Mouse (Mus musculus) Patski (cell line): Measurements from ENCODE around the gene Fam104a. TPM values are rescaled to one million over a fixed set of nuclear protein-coding genes. Genes with fewer than 3 reads are reported as not detected.

Source experiments
- ATAC-seq: fragments of 100-300 bp; one replicate; pipeline ENCODE4 v1.8.0; 2021
- CTCF ChIA-PET: fragments of 350-600 bp; sonication (Branson Sonifier 250); formaldehyde crosslinking; loops from one replicate; lab custom pipeline; 2022; ENCODE audit warnings: inconsistent platforms; lab: Charles Lee
- POLR2A ChIA-PET: fragments of 350-600 bp; sonication (Branson Sonifier 250); formaldehyde crosslinking; loops from one replicate; lab custom pipeline; 2022; ENCODE audit warnings: antibody characterized with exemption, inconsistent platforms; lab: Charles Lee
- DNase-seq: peaks from one replicate; pipeline ENCODE4 v3.0.0-alpha.2; 2011; ENCODE audit warnings: low read depth, low spot score
- H3K27me3 ChIP-seq: fragments of 371-371 bp; one replicate; pipeline ENCODE4 v1.5.1; 2021
- CTCF ChIP-seq: fragments of 100-300 bp; IDR thresholded peaks from one replicate; pipeline ENCODE4 v1.5.1; 2021
- in situ Hi-C: fragments of 300-500 bp; cut with MboI; formaldehyde crosslinking; loops from 3 replicates; pipeline ENCODE4 v1.11.1; 2018; ENCODE audit warnings: low pct_unique_long_range_greater_than_20kb, mixed read lengths
- polyA plus RNA-seq: library from polyadenylated mRNA; unstranded; gene quantifications from one replicate; pipeline ENCODE4 v1.2.3, GENCODE M21; 2021

The Fam104a gene
- polyA plus RNA-seq, 1 experiment from 2014 or later, result 46.0 TPM

GRCm38 (mm10) chr11:113648152-113648551, 35.8 kb downstream of the Fam104a start:
- POLR2A ChIA-PET, result no interaction called here
- in situ Hi-C loops, result loop anchor here (25.0 kb wide), 2 partner anchors 836 to 1486 kb away; no protein-coding TSS in a partner anchor
- TF ChIP-seq CTCF, result peak; percentile 93
- CTCF ChIA-PET, result interaction anchor here (1.8 kb wide), 1 partner anchor 163 kb away, joined by 10 read pairs; no protein-coding TSS in a partner anchor
- ATAC-seq, result peak; percentile 55
- no peak for DNase-seq
- H3K27me3 ChIP-seq, result no peaks in the 10 kb centered on the region

GRCm38 (mm10) chr11:113645181-113645580, 38.8 kb downstream of the Fam104a start:
- ATAC-seq, result no peak
- POLR2A ChIA-PET, result interaction anchor here (0.5 kb wide), 1 partner anchor 241 kb away, joined by 7 read pairs; no protein-coding TSS in a partner anchor
- in situ Hi-C loops, result loop anchor here (25.0 kb wide), 2 partner anchors 833 to 1483 kb away; no protein-coding TSS in a partner anchor
- no peak for DNase-seq
- no peaks in the 10 kb centered on the region for H3K27me3 ChIP-seq
- CTCF ChIA-PET, result no interaction called here
- TF ChIP-seq CTCF, result peak; percentile 51

- in situ Hi-C loops, result loop anchor here (25.0 kb wide), 2 partner anchors 826 to 1476 kb away; no protein-coding TSS in a partner anchor
- H3K27me3 ChIP-seq, result no peaks in the 10 kb centered on the region
- DNase-seq (no peak), ATAC-seq (no peak)
- ChIA-PET CTCF (no interaction called here), POLR2A (no interaction called here)
- no peak for TF ChIP-seq CTCF
Observed at GRCm38 (mm10) chr11:113638680-113639079, 45.3 kb downstream of the Fam104a start.

GRCm38 (mm10) chr11:113634699-113635121, 49.2 kb downstream of the Fam104a start:
- CTCF ChIA-PET, result no interaction called here

GRCm38 (mm10) chr11:113633398-113633797, 50.6 kb downstream of the Fam104a start:
- POLR2A ChIA-PET, result interaction anchor here (0.8 kb wide), 1 partner anchor 337 kb away, joined by 3 read pairs; no protein-coding TSS in a partner anchor
- TF ChIP-seq CTCF, result no peak

More at GRCm38 (mm10) chr11:113634699-113635121, 49.2 kb downstream of the Fam104a start:
- TF ChIP-seq CTCF, result no peak
- POLR2A ChIA-PET, result interaction anchor here (0.7 kb wide), 1 partner anchor 77 kb away, joined by 4 read pairs; no protein-coding TSS in a partner anchor
- no peak for DNase-seq
- H3K27me3 ChIP-seq, result no peaks in the 10 kb centered on the region
- no peak for ATAC-seq
- in situ Hi-C loops, result loop anchor here (5.0 to 25.0 kb wide), 4 partner anchors 337 to 1472 kb away; no protein-coding TSS in a partner anchor

GRCm38 (mm10) chr11:113632303-113632702, 51.7 kb downstream of the Fam104a start:
- no peak for ATAC-seq
- CTCF ChIA-PET, result interaction anchor here (3.0 kb wide), 1 partner anchor 335 kb away, joined by 16 read pairs; no protein-coding TSS in a partner anchor
- H3K27me3 ChIP-seq, result no peaks in the 10 kb centered on the region
- no peak for TF ChIP-seq CTCF
- DNase-seq, result no peak
- in situ Hi-C loops, result loop anchor here (5.0 to 25.0 kb wide), 4 partner anchors 335 to 1470 kb away; no protein-coding TSS in a partner anchor
- POLR2A ChIA-PET, result no interaction called here

More at GRCm38 (mm10) chr11:113633398-113633797, 50.6 kb downstream of the Fam104a start:
- ATAC-seq (no peak), DNase-seq (no peak)
- CTCF ChIA-PET, result interaction anchor here (0.8 to 1.0 kb wide), 3 partner anchors 336 to 458 kb away, joined by 3 read pairs; no protein-coding TSS in a partner anchor
- in situ Hi-C loops, result loop anchor here (5.0 to 25.0 kb wide), 4 partner anchors 336 to 1471 kb away; no protein-coding TSS in a partner anchor
- no peaks in the 10 kb centered on the region for H3K27me3 ChIP-seq

- DNase-seq, result no peak
- no peak for TF ChIP-seq CTCF
- H3K27me3 ChIP-seq, result no peaks in the 10 kb centered on the region
- in situ Hi-C loops, result loop anchor here (5.0 to 25.0 kb wide), 4 partner anchors 335 to 1470 kb away; no protein-coding TSS in a partner anchor
- ChIA-PET CTCF (interaction anchor here (1.0 to 3.0 kb wide), 3 partner anchors 306 to 457 kb away, joined by 3 to 19 read pairs (median 16); no protein-coding TSS in a partner anchor), POLR2A (interaction anchor here (0.7 kb wide), 1 partner anchor 339 kb away, joined by 5 read pairs; no protein-coding TSS in a partner anchor)
- no peak for ATAC-seq
Observed at GRCm38 (mm10) chr11:113631862-113632261, 52.1 kb downstream of the Fam104a start.

- no peaks in the 10 kb centered on the region for H3K27me3 ChIP-seq
- POLR2A ChIA-PET, result interaction anchor here (0.7 to 0.9 kb wide), 2 partner anchors 19 to 338 kb away, joined by 4 to 5 read pairs; no protein-coding TSS in a partner anchor
- in situ Hi-C loops, result loop anchor here (5.0 to 25.0 kb wide), 4 partner anchors 334 to 1469 kb away; no protein-coding TSS in a partner anchor
- TF ChIP-seq CTCF, result no peak
- no peak for DNase-seq
- CTCF ChIA-PET, result interaction anchor here (1.0 to 3.0 kb wide), 6 partner anchors 13 to 457 kb away, joined by 3 to 19 read pairs (median 4); no protein-coding TSS in a partner anchor
- no peak for ATAC-seq
Observed at GRCm38 (mm10) chr11:113631302-113631701, 52.7 kb downstream of the Fam104a start.

GRCm38 (mm10) chr11:113630642-113631041, 53.3 kb downstream of the Fam104a start:
- ChIA-PET CTCF (interaction anchor here (0.9 to 3.0 kb wide), 10 partner anchors 13 to 456 kb away, joined by 3 to 19 read pairs (median 3); no protein-coding TSS in a partner anchor), POLR2A (interaction anchor here (0.9 kb wide), 1 partner anchor 18 kb away, joined by 4 read pairs; no protein-coding TSS in a partner anchor)
- peak; percentile 57 for TF ChIP-seq CTCF
- in situ Hi-C loops, result loop anchor here (5.0 to 25.0 kb wide), 4 partner anchors 333 to 1468 kb away; no protein-coding TSS in a partner anchor
- H3K27me3 ChIP-seq, result no peaks in the 10 kb centered on the region
- no peak for ATAC-seq
- DNase-seq, result no peak

GRCm38 (mm10) chr11:113627785-113628184, 56.2 kb downstream of the Fam104a start:
- ATAC-seq (no peak), DNase-seq (no peak)
- ChIA-PET CTCF (interaction anchor here (1.0 to 2.0 kb wide), 11 partner anchors 8 to 454 kb away, joined by 3 to 11 read pairs (median 4); partner anchors contain the start of gene Sstr2), POLR2A (no interaction called here)
- no peaks in the 10 kb centered on the region for H3K27me3 ChIP-seq
- no peak for TF ChIP-seq CTCF
- in situ Hi-C loops, result loop anchor here (5.0 to 25.0 kb wide), 4 partner anchors 135 to 1465 kb away; no protein-coding TSS in a partner anchor
